Comparison of ENCODE assay signal across 1 mouse cellular context in the genomic region with DNA sequence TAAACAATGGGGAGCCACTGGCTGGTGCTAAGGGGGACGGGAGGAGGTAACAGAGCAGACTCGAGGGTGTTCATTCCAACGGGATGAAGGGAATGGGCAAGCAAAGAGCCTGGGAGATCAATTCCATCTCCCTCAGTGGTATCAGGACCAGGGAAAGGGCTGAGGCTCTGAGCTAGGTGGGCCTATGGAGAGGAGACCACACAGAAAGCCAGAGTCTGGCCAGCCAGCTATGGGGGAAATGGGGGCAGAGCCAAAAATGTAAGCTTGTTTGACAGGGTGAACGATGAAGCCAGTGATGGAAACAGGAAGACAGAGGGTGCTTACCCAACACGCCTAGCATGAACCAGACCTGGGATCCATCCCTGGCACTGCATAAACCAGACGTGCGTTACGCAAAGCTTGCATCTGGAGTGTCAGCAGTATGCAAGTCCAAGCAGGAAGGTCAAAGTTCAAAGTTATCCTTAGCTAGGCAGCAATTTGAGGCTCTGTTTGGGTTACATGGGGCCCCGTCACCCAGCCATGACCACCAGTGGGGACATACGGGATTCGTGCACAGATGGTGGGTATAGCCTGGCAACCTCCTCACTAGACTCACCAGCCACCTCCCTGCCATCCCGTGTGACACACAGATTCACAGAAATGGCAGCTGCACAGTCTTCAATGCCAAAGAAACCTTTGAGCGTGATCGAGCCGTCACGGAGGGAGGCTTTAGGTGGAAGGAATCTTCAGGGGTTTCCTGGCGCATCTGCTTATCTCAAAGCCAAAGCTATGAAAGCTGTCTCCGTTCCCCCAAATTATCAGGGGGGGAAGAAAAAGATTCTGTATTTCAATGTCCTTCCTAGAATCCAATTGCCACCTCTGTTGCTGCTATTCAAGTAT.
TF ChIP-seq lines count a peak whose summit lies in the region.

No protein-coding gene starts in this region.

TF ChIP-seq in MEL, 35 proteins besides CTCF, POLR2A, EP300 and RAD21 (continued from another document):
- TF ChIP-seq UBTF (IDR thresholded peaks at IDR 0.05; ENCODE audit: borderline replicate concordance, insufficient read depth, low read depth, low read length) (no peak), ELF1 (IDR thresholded peaks at IDR 0.05; ENCODE audit: low read depth, low read length) (no peak), JUND (IDR thresholded peaks at IDR 0.05; ENCODE audit: low read depth, low read length) (no peak), ZNF384 (IDR thresholded peaks at IDR 0.05; ENCODE audit: low read depth, low read length) (no peak), ZC3H11A (IDR thresholded peaks at IDR 0.05; ENCODE audit: low read depth, low read length) (no peak), HCFC1 (IDR thresholded peaks at IDR 0.05; ENCODE audit: low read depth, low read length) (no peak), MAX (IDR thresholded peaks at IDR 0.05; ENCODE audit: low read length) (no peak), ZMIZ1 (IDR thresholded peaks at IDR 0.05; ENCODE audit: low read depth, low read length) (no peak), USF2 (IDR thresholded peaks at IDR 0.05; ENCODE audit: borderline replicate concordance in 1 of 2, insufficient read depth in 1 of 2, low read depth in 1 of 2, low read length in 2 of 2) (no peak), TCF12 (IDR thresholded peaks at IDR 0.05; ENCODE audit: low read depth, low read length) (peak; percentile 63; the same call in 1 of the 2 replicates)
